12 mouse cellular contexts compared by ENCODE assay signal in the genomic region with DNA sequence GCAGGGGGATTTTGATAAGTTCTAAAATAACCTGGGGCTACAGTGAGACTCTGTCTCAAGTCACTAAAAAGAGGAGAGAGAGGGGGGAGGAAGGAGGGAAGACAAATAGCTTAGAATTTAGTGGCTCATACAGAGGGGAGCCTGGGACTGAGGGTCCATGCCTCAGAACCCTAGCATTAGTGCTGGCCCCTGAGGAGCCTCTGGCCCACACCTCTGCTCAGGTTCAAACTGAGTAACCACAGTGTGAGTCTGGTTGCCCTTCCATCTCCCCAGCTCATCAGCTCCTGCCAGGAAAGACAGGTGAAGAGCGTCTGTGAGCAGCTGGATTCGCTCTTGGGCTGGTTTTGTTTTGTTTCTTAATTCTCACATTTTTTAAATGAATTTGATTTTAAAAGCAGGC. TPM values are rescaled to one million over a fixed set of nuclear protein-coding genes. Genes with fewer than 3 reads are reported as not detected.
DNase-seq lines count a peak whose midpoint lies in the region; ATAC-seq and TF ChIP-seq lines count a peak whose summit lies in the region.
"Had no signal": no experiment of that assay in that cellular context is flagged by ENCODE, and none has a peak within 500 bp of the region (broad histone marks: within the 10 kb centered on the region; RNA-seq: fewer than 3 reads in every experiment).

No protein-coding gene starts in this region.

- H3K36me3 ChIP-seq in lung, embryonic 14.5 days (ENCODE audit: insufficient read depth) = no peaks in the 10 kb centered on the region
- peaks cover 9% of the 10 kb centered on the region for H3K36me3 ChIP-seq in hindbrain, embryonic 13.5 days
- no peaks in the 10 kb centered on the region for H3K36me3 ChIP-seq in midbrain, embryonic 12.5 days
- H3K36me3 ChIP-seq: liver, embryonic 15.5 days had no signal

- no peak for TF ChIP-seq CTCF in lung, embryonic 14.5 days (IDR thresholded peaks at IDR 0.05; ENCODE audit: low read depth)
- TF ChIP-seq CTCF in lung, adult 2 months (IDR thresholded peaks at IDR 0.05; ENCODE audit: insufficient read depth, low read length) = no peak
- TF ChIP-seq CTCF in olfactory bulb, adult 2 months (IDR thresholded peaks at IDR 0.05; ENCODE audit: insufficient read depth, low read depth, low read length) = no peak

- DNase-seq in lung, embryonic 14.5 days = no peak
- DNase-seq in lung, adult 2 months = no peak
- no peak for DNase-seq in kidney, postnatal 4 days
- no peak for DNase-seq in cerebellum, postnatal 36 days
- DNase-seq in lung, postnatal 36 days = no peak
- DNase-seq: spleen, adult 18-20 months; thymus, postnatal 4 days had no signal

- TF ChIP-seq POLR2A in lung, adult 2 months (IDR thresholded peaks at IDR 0.05; ENCODE audit: borderline replicate concordance, extremely low read depth, low read depth, low read length) = no peak
- TF ChIP-seq POLR2A in olfactory bulb, adult 2 months (IDR thresholded peaks at IDR 0.05; ENCODE audit: insufficient read depth, low read depth, low read length) = no peak

- ATAC-seq in lung, embryonic 14.5 days (ENCODE audit: insufficient read depth) = no peak
- no peak for ATAC-seq in hindbrain, embryonic 13.5 days (ENCODE audit: low FRiP score)
- ATAC-seq in midbrain, embryonic 12.5 days (ENCODE audit: low FRiP score, low read depth) = no peak

- no peaks in the 10 kb centered on the region for H3K27me3 ChIP-seq in lung, embryonic 14.5 days (ENCODE audit: insufficient read depth, low read length)
- H3K27me3 ChIP-seq in hindbrain, embryonic 13.5 days = no peaks in the 10 kb centered on the region
- peaks cover 3% of the 10 kb centered on the region; the same call in 1 of the 2 replicates for H3K27me3 ChIP-seq in midbrain, embryonic 12.5 days
- H3K27me3 ChIP-seq: liver, embryonic 15.5 days had no signal

- H3K4me1 ChIP-seq in lung, embryonic 14.5 days (ENCODE audit: insufficient read depth) = no peaks in the 10 kb centered on the region
- H3K4me1 ChIP-seq in lung, adult 2 months (ENCODE audit: control insufficient read depth, insufficient read depth, low read length) = no peaks in the 10 kb centered on the region
- H3K4me1 ChIP-seq in hindbrain, embryonic 13.5 days (replicated peaks) = peaks cover 46% of the 10 kb centered on the region
- peaks cover 36% of the 10 kb centered on the region for H3K4me1 ChIP-seq in midbrain, embryonic 12.5 days
- peaks cover 72% of the 10 kb centered on the region for H3K4me1 ChIP-seq in olfactory bulb, adult 2 months (ENCODE audit: control insufficient read depth, insufficient read depth, low read length)

- no peak overlapping the region for H3K4me3 ChIP-seq in lung, embryonic 14.5 days (ENCODE audit: low read depth, low read length)
- H3K4me3 ChIP-seq in lung, adult 2 months (replicated peaks; ENCODE audit: extremely low read depth, low read depth, low read length) = no peak overlapping the region
- H3K4me3 ChIP-seq in hindbrain, embryonic 13.5 days = no peak overlapping the region
- no peak overlapping the region for H3K4me3 ChIP-seq in midbrain, embryonic 12.5 days
- H3K4me3 ChIP-seq in olfactory bulb, adult 2 months (ENCODE audit: insufficient read depth, low read depth, low read length) = no peak overlapping the region
- H3K4me3 ChIP-seq: heart, adult 2 months; liver, embryonic 15.5 days had no signal

- H3K4me2 ChIP-seq in lung, embryonic 14.5 days = no peak overlapping the region
- peak overlapping the region; percentile 25 for H3K4me2 ChIP-seq in hindbrain, embryonic 13.5 days
- H3K4me2 ChIP-seq in midbrain, embryonic 12.5 days (replicated peaks) = no peak overlapping the region; the same call in 1 of the 2 replicates
- H3K4me2 ChIP-seq: liver, embryonic 15.5 days had no signal

- no peak overlapping the region for H3K9ac ChIP-seq in lung, embryonic 14.5 days
- H3K9ac ChIP-seq in hindbrain, embryonic 13.5 days = peak overlapping the region; percentile 55
- H3K9ac ChIP-seq in midbrain, embryonic 12.5 days (replicated peaks) = no peak overlapping the region
- H3K9ac ChIP-seq: liver, embryonic 15.5 days had no signal

- H3K9me3 ChIP-seq in lung, embryonic 14.5 days (ENCODE audit: low read depth, low read length) = no peaks in the 10 kb centered on the region
- H3K9me3 ChIP-seq in hindbrain, embryonic 13.5 days = no peaks in the 10 kb centered on the region
- no peaks in the 10 kb centered on the region for H3K9me3 ChIP-seq in midbrain, embryonic 12.5 days
- H3K9me3 ChIP-seq: liver, embryonic 15.5 days had no signal

- 43% methylated on average over 2 of the region's 2 CpGs for WGBS in lung, embryonic 14.5 days
- 58% methylated on average over 2 of the region's 2 CpGs for WGBS in lung, adult 2 months
- 56% methylated on average over 2 of the region's 2 CpGs for WGBS in hindbrain, embryonic 13.5 days
- WGBS in midbrain, embryonic 12.5 days = 73% methylated on average over 2 of the region's 2 CpGs
- 25% methylated on average over 2 of the region's 2 CpGs for WGBS in olfactory bulb, adult 2 months

- H3K27ac ChIP-seq in lung, embryonic 14.5 days (ENCODE audit: low read depth) = peak overlapping the region; percentile 55; the same call in 1 of the 2 replicates
- peak overlapping the region; percentile 89 for H3K27ac ChIP-seq in hindbrain, embryonic 13.5 days
- H3K27ac ChIP-seq in midbrain, embryonic 12.5 days (replicated peaks) = peak overlapping the region; percentile 69
- H3K27ac ChIP-seq in olfactory bulb, adult 2 months (ENCODE audit: insufficient read depth, low read depth, low read length) = peak overlapping the region; percentile 98
- H3K27ac ChIP-seq: heart, adult 2 months; liver, embryonic 15.5 days had no signal

RNA-seq across cellular contexts. Expression of gene Cttn, which starts 53.6 kb away (rescaled TPM):
- polyA plus RNA-seq in lung, embryonic 14.5 days (2014; fragmentation: Nextera tagmentation; extraction: Ambion mirVana) = 161 and 170 TPM in 2 replicates
- polyA plus RNA-seq in lung, adult 2 months (2012; rRNA removed) = 69.3 and 89.7 TPM in 2 replicates
- polyA plus RNA-seq in hindbrain, embryonic 13.5 days (2015; fragmentation: Nextera tagmentation; extraction: Ambion mirVana) = 181 and 185 TPM in 2 replicates
- polyA plus RNA-seq in midbrain, embryonic 12.5 days (2016; fragmentation: Nextera tagmentation; extraction: Ambion mirVana) = 208 TPM in 2 replicates
- polyA plus RNA-seq in olfactory bulb, adult 2 months (2012; ENCODE audit: insufficient read depth, insufficient read length, low replicate concordance, missing spikeins) = not detected in 2 replicates
